Mouse (Mus musculus) frontal cortex, postnatal 14 days (tissue): ENCODE results near the gene Sox11.

ENCODE experiments used
- DNase-seq, 2 experiments: peaks; one replicate each; pipeline ENCODE4 v3.0.0; 2022; ENCODE audit warnings: low spot score in 2 of 2

Sox11 gene

GRCm38 (mm10) chr12:27336336-27336735 is 6.0 kb downstream of the Sox11 start:
- no peak for DNase-seq

GRCm38 (mm10) chr12:27335356-27336055 is 6.9 kb downstream of the Sox11 start:
- DNase-seq = no peak

DNA sequence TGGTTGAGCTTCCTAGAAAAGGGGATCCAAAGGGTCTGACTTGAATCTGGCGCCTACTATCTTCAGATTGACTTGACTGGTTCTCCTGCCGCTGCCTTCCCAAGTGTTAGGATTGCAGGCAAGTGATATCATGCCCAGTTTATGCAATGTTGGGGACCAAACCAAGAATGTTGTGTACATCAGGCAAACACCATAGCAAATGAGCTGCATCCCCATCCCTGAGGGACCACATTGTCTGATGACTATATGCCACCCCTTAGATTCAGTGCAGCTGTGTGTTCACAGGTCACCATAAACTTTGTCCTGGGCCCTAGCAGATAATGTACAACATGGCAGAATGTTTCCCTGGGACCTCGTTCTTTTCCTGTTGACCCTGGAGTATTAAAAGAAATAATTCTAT is 8.8 kb downstream of the Sox11 start:
- no peak for DNase-seq

DNA sequence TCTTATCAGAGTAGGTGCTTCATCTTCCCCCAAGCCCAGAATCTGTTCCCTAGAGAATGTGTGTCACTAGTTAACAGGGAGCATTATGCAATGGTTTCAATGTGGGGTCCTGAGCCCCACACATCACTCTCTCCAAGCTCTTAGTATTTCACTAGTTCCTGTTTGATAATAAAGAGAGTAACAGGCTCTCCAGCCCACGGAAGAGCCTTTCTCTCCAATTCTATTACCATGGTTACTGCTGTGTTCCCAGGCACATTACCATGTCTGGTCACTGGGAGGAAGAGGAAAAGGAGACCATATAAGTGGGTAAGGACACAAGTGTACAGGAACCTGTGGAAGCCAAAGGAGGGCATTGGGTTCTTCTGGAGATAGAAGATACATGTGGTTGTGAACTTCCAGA is 19.0 kb downstream of the Sox11 start:
- no peak for DNase-seq

GRCm38 (mm10) chr12:27320705-27321104 is 21.7 kb downstream of the Sox11 start:
- no peak for DNase-seq

- DNase-seq = no peak
These were observed 29.4 kb downstream of the Sox11 start for GRCm38 (mm10) chr12:27312985-27313384.

DNA sequence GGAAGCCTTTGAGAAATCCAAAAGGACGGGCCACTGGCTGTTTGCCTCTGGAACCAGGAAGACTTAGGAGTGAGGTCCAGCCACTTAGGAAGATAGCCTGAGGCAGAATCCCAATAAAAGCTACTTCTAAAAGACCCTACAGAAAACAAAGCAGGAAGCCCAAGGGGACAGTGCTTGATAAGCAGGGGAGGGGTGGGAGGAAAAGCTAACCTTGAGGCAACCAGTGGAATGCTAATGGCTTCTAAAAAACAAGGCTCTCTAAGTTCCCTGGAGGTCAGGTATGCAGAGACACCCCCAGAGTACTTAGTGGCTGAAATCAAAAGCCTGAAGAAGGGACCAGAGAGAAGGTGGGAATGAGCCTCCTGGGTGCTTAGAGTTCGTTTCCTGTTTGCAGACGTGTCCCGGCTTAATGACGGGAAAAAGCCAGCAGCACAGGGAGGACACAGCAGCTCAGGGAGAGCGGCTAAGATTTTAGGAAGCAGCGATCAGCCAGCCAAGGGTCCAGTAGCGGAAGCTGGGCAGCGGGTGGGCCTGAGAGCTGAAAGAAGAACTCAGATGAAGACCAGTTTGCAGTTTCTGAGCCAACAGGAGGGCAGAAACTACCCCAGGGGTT is 30.4 kb downstream of the Sox11 start:
- no peak for DNase-seq

DNA sequence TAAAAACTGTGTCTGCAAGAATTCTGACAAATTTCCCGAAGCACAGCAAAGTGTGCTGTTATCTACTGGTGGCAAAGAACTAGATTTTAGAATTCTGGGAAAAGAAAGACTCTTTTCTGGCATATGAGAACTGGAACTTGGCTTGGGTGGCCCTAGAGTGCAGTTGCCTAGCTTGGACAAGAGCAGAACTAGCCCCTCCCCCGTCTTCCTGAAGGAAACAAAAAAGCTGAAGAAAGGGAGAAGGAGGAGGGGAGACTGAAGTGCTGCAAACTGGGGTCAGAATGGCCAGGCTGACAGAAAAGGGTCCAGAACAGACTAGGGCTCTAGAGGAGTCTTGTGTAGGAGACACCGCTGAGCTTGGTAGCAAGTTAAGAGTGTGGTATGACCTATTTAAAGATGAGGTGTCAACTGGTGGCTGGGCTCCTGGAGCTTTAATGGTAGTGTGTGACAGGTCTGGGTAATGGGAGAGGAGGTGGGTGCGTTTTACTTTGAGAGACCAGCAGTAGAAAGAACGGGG is 31.0 kb downstream of the Sox11 start:
- no peak for DNase-seq

- DNase-seq = no peak
These were observed 31.7 kb downstream of the Sox11 start for GRCm38 (mm10) chr12:27310703-27311102.

DNA sequence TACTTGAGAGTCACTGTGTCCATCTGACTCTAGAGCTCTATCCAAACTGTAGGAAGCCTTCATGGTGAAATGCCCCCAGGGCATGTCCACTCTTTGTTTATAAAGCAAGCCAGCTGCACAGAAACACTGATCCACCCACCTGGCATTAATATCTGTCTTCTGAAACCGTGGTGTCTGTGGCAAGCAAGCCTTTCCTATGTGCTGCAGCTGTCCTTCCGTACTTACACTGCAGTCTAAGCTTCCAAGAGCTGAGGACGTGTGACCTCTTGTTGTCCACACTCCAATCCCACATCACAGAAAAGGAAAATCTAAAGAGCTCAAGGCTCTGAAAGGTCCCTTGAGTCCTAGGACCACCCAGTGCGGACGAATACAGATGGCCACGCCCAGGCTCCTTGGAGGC is 32.4 kb downstream of the Sox11 start:
- no peak for DNase-seq

DNA sequence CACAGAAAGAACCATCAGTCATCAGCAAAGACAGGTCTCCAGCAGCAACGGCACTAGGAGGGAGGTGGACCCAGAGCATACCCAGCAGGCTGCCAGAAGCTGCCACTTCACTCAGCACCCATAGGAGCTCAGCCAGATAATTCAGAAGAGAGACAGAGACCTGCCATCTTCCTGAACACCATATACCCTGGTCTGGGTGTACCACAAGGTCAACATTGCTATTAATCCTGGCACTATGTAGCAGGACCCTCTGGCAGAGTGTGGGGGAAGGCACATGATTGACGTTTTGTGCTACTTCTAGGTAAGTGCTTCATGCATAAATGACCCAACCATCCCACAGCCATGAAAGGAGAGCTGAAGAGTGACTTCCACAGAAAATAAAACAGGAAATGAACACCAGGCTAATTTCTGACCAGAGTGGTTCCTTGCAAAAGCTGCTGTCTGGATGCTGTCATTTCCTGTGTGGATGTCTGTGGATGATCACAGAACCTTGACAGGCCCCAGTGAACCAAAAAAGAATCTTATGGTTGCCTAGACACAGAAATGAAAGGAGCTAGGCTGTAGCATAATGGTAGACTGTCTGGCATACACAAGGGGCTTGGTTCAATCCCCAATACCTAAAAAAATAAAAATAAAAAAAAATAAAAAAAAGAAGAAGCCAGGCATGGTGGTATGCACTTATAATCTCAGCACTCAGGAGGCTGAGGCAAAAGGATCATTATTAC is 37.5 kb downstream of the Sox11 start:
- no peak for DNase-seq

- DNase-seq = no peak
These were observed 39.2 kb downstream of the Sox11 start for GRCm38 (mm10) chr12:27303190-27303589.

DNA sequence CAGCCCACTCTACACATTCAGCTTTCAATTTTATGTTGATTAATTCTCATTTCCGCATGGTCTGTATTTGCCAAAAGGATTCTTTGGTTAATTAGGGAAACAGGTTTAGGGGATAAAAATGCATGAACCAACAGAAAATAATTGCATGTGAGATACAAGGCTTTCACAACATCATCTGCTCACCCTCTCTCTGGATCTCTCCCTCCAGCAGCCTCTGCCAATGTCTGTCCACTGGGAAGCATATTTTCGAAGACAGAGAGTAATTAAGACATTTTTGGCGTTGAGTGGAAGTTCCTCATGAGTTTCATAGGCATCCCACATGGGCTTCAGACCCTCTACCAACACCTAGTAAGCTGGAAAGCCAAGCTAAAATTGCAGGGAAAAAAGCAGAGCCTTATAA is 43.7 kb downstream of the Sox11 start:
- DNase-seq = no peak

DNA sequence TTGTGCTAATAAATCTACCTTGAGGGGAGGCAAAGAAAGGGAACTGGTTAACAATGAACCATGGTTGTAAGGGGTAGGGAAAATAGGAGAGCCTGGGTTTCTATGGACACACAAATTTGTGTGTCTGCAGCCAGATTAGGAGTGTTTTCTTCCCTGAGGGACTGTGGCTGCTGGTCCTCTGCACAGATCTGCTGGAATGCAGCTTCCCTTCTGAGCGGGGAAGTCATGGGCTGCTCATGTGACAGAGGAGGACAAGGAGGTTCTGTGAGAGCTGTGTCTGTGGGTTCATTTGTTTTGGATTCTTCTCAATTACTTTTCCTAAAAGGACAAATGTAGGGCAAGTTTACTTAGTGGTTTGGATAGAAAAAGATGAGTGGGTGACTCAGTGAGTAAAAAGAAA is 48.2 kb downstream of the Sox11 start:
- no peak for DNase-seq

- DNase-seq = no peak
These were observed 48.6 kb downstream of the Sox11 start for GRCm38 (mm10) chr12:27293736-27294135.

- DNase-seq = no peak
These were observed 49.2 kb downstream of the Sox11 start for GRCm38 (mm10) chr12:27293208-27293607.
